Mouse (Mus musculus) intestine, embryonic 14.5 days (tissue): Measurements from ENCODE around the gene Phf3. TPM values are rescaled to one million over a fixed set of nuclear protein-coding genes. Genes with fewer than 3 reads are reported as not detected.
"Not testable (repeated sequence)": the region's sequence is repeated elsewhere in the genome, so short reads cannot be mapped to it uniquely, and the experiment has no call there.

Experiments used
- ATAC-seq: fragments of 200-750 bp; cut with Nextera tagmentation; replicated peaks from 2 replicates; pipeline ENCODE4 v1.8.0; 2017; ENCODE audit warnings: low read depth, moderate number of reproducible peaks, moderate TSS enrichment, moderate library complexity; ENCODE audit not compliant: low FRiP score, low TSS enrichment
- DNase-seq: peaks from one replicate; pipeline ENCODE4 v3.0.0-alpha.2; 2018; ENCODE audit warnings: low spot score
- H3K27ac ChIP-seq: fragments of 300-500 bp; sonication (generic); 2 replicates; pipeline ENCODE4 v1.5.1; 2014; ENCODE audit warnings: low read depth, mild to moderate bottlenecking, control low read depth
- H3K27me3 ChIP-seq: fragments of 300-500 bp; sonication (generic); replicated peaks from 2 replicates; pipeline ENCODE4 v1.6.1; 2014; ENCODE audit warnings: low read length, control low read depth; ENCODE audit not compliant: control insufficient read depth, insufficient read depth
- H3K36me3 ChIP-seq: fragments of 300-500 bp; sonication (generic); 2 replicates; pipeline ENCODE4 v1.6.1; 2014; ENCODE audit warnings: low read length, control low read depth; ENCODE audit not compliant: control insufficient read depth, insufficient read depth
- H3K4me1 ChIP-seq: fragments of 300-500 bp; sonication (generic); replicated peaks from 2 replicates; pipeline ENCODE4 v1.6.1; 2014; ENCODE audit warnings: low read length, control low read depth, mixed read lengths; ENCODE audit not compliant: control insufficient read depth, insufficient read depth
- H3K4me2 ChIP-seq: fragments of 300-500 bp; sonication (generic); 2 replicates; pipeline ENCODE4 v1.6.1; 2014; ENCODE audit warnings: low read length
- H3K4me3 ChIP-seq: fragments of 300-500 bp; sonication (generic); 2 replicates; pipeline ENCODE4 v1.5.1; 2014; ENCODE audit warnings: low read depth, low read length, control low read depth, mixed read lengths
- H3K9ac ChIP-seq: fragments of 300-500 bp; sonication (generic); 2 replicates; pipeline ENCODE4 v1.6.1; 2014; ENCODE audit warnings: mild to moderate bottlenecking, low read length
- H3K9me3 ChIP-seq: fragments of 300-500 bp; sonication (generic); 2 replicates; pipeline ENCODE4 v1.6.1; 2016; ENCODE audit warnings: low read length, control low read depth; ENCODE audit not compliant: control insufficient read depth
- WGBS: fragments of 180-500 bp; shearing (Covaris S2); extraction: QIAGEN DNeasy Blood & Tissue Kit; methylation state at CpG from one replicate; pipeline ENCODE4 v1.1.7; 2014; 5-methylcytosine and 5-hydroxymethylcytosine counted together
- polyA plus RNA-seq: library from polyadenylated mRNA; unstranded; fragments of >200 nt; fragmentation: Nextera tagmentation; extraction: Ambion mirVana; gene quantifications from 2 replicates; pipeline ENCODE4 v1.2.1, GENCODE M21; 2014

Phf3 gene
- polyA plus RNA-seq, 1 experiment from 2014 or later, result 41.6 TPM

- H3K9ac ChIP-seq, result no peak overlapping the region
- ATAC-seq, result no peak
- no peaks in the 10 kb centered on the region for H3K4me1 ChIP-seq
- no peaks in the 10 kb centered on the region for H3K27me3 ChIP-seq
- H3K4me3 ChIP-seq, result no peak overlapping the region
- H3K4me2 ChIP-seq, result no peak overlapping the region
- no peaks in the 10 kb centered on the region for H3K36me3 ChIP-seq
- no peaks in the 10 kb centered on the region for H3K9me3 ChIP-seq
- no peak for DNase-seq
- H3K27ac ChIP-seq, result no peak overlapping the region
- 73% methylated on average over 6 of the region's 6 CpGs for WGBS
Measured at GRCm38 (mm10) chr1:30773662-30774061, 100.1 kb downstream of the Phf3 start.

- no peak overlapping the region for H3K4me2 ChIP-seq
- 79% methylated on average over 7 of the region's 7 CpGs for WGBS
- H3K27ac ChIP-seq, result no peak overlapping the region
- H3K4me1 ChIP-seq, result no peaks in the 10 kb centered on the region
- ATAC-seq (no peak), DNase-seq (no peak)
- H3K36me3 ChIP-seq, result no peaks in the 10 kb centered on the region
- H3K4me3 ChIP-seq, result no peak overlapping the region
- H3K9me3 ChIP-seq, result no peaks in the 10 kb centered on the region
- no peaks in the 10 kb centered on the region for H3K27me3 ChIP-seq
- H3K9ac ChIP-seq, result no peak overlapping the region
Measured at GRCm38 (mm10) chr1:30772851-30773250, 100.9 kb downstream of the Phf3 start.

- 73% methylated on average over 6 of the region's 6 CpGs for WGBS
- Histone ChIP-seq H3K9ac (no peak overlapping the region), H3K27ac (no peak overlapping the region), H3K9me3 (no peaks in the 10 kb centered on the region), H3K4me1 (no peaks in the 10 kb centered on the region), H3K4me2 (no peak overlapping the region), H3K27me3 (no peaks in the 10 kb centered on the region), H3K36me3 (no peaks in the 10 kb centered on the region), H3K4me3 (no peak overlapping the region)
- ATAC-seq (no peak), DNase-seq (no peak)
Measured at GRCm38 (mm10) chr1:30771772-30772171, 101.9 kb downstream of the Phf3 start.

- not testable (repeated sequence) for H3K27ac ChIP-seq, H3K4me2 ChIP-seq, H3K4me1 ChIP-seq, ATAC-seq, H3K36me3 ChIP-seq, H3K4me3 ChIP-seq, H3K27me3 ChIP-seq, H3K9me3 ChIP-seq, H3K9ac ChIP-seq, DNase-seq
- 87% methylated on average over 11 of the region's 16 CpGs for WGBS
Measured at GRCm38 (mm10) chr1:30770599-30770998, 103.1 kb downstream of the Phf3 start.

- H3K4me2 ChIP-seq, result no peak overlapping the region
- DNase-seq (no peak), ATAC-seq (no peak)
- H3K27me3 ChIP-seq, result no peaks in the 10 kb centered on the region
- no peak overlapping the region for H3K9ac ChIP-seq
- H3K36me3 ChIP-seq, result no peaks in the 10 kb centered on the region
- H3K4me3 ChIP-seq, result no peak overlapping the region
- H3K4me1 ChIP-seq, result no peaks in the 10 kb centered on the region
- H3K9me3 ChIP-seq, result no peaks in the 10 kb centered on the region
- no peak overlapping the region for H3K27ac ChIP-seq
Measured at GRCm38 (mm10) chr1:30756794-30757193, 116.9 kb downstream of the Phf3 start.

GRCm38 (mm10) chr1:30755453-30756224 lies 118.1 kb downstream of the Phf3 start:
- no peak for DNase-seq
- ATAC-seq, result no peak

More at GRCm38 (mm10) chr1:30755453-30756224, 118.1 kb downstream of the Phf3 start:
- Histone ChIP-seq H3K36me3 (no peaks in the 10 kb centered on the region), H3K27me3 (no peaks in the 10 kb centered on the region), H3K9me3 (no peaks in the 10 kb centered on the region), H3K4me2 (no peak overlapping the region), H3K27ac (no peak overlapping the region), H3K9ac (no peak overlapping the region), H3K4me1 (no peaks in the 10 kb centered on the region), H3K4me3 (no peak overlapping the region)
- WGBS, result 68% methylated on average over 3 of the region's 3 CpGs

Other genes starting within 250 kb of the Phf3 start
- gene AC153137.1, start 104.0 kb upstream of the Phf3 start, polyA plus RNA-seq, result not detected in 2 replicates